Mouse (Mus musculus) stomach, postnatal 0 days (tissue): ENCODE measurements at regions not wholly inside any gene's neighbourhood (a gene's known extent, or its start where the extent isn't known, plus 50 kb on each side); places are given as distances from the start of the nearest gene placed in this dataset.

Experiments
- ATAC-seq: fragments of 200-750 bp; cut with Nextera tagmentation; 2 replicates; pipeline ENCODE4 v1.8.0; 2017; ENCODE audit not compliant: low FRiP score, low TSS enrichment
- DNase-seq: peaks from one replicate; pipeline ENCODE4 v3.0.0-alpha.2; 2016; ENCODE audit warnings: low spot score
- H3K27ac ChIP-seq: fragments of 300-500 bp; sonication (generic); replicated peaks from 2 replicates; pipeline ENCODE4 v1.5.1; 2014; ENCODE audit warnings: mild to moderate bottlenecking, control low read depth
- H3K27me3 ChIP-seq: fragments of 300-500 bp; sonication (generic); 2 replicates; pipeline ENCODE4 v1.6.1; 2014; ENCODE audit warnings: low read length; ENCODE audit not compliant: control insufficient read depth, insufficient read depth
- H3K36me3 ChIP-seq: fragments of 300-500 bp; sonication (generic); 2 replicates; pipeline ENCODE4 v1.6.1; 2014; ENCODE audit warnings: low read length, mixed read lengths; ENCODE audit not compliant: control insufficient read depth, insufficient read depth
- H3K4me1 ChIP-seq: fragments of 300-500 bp; sonication (generic); replicated peaks from 2 replicates; pipeline ENCODE4 v1.6.1; 2014; ENCODE audit warnings: antibody characterized with exemption; ENCODE audit not compliant: control insufficient read depth, insufficient read depth
- H3K4me2 ChIP-seq: fragments of 300-500 bp; sonication (generic); replicated peaks from 2 replicates; pipeline ENCODE4 v1.6.1; 2014; ENCODE audit warnings: low read depth, mild to moderate bottlenecking, control low read depth, moderate library complexity
- H3K4me3 ChIP-seq: fragments of 300-500 bp; sonication (generic); 2 replicates; pipeline ENCODE4 v1.5.1; 2014; ENCODE audit warnings: low read depth, low read length, control low read depth
- H3K9ac ChIP-seq: fragments of 300-500 bp; sonication (generic); 2 replicates; pipeline ENCODE4 v1.6.1; 2014; ENCODE audit warnings: mild to moderate bottlenecking, low read length, control low read depth, mixed read lengths
- H3K9me3 ChIP-seq: fragments of 300-500 bp; sonication (generic); 2 replicates; pipeline ENCODE4 v1.6.1; 2016; ENCODE audit warnings: low read length; ENCODE audit not compliant: control insufficient read depth
- CTCF ChIP-seq: IDR thresholded peaks from 2 replicates; pipeline ENCODE4 v1.5.1; 2016; ENCODE audit warnings: antibody characterized with exemption, low read depth, mild to moderate bottlenecking, moderate library complexity
- EP300 ChIP-seq: optimal IDR thresholded peaks from 2 replicates; pipeline ENCODE3; 2016; ENCODE audit warnings: antibody characterized with exemption
- WGBS: fragments of 180-500 bp; shearing (Covaris S2); extraction: QIAGEN DNeasy Blood & Tissue Kit; methylation state at CpG from one replicate; pipeline ENCODE4 v1.1.7; 2014; 5-methylcytosine and 5-hydroxymethylcytosine counted together

GRCm38 (mm10) chr8:91990952-91991351 lies 189.1 kb upstream of the Irx3 start:
- ATAC-seq: no peak

GRCm38 (mm10) chr8:91990048-91990447 lies 188.2 kb upstream of the Irx3 start:
- H3K9me3 ChIP-seq: no peaks in the 10 kb centered on the region
- DNase-seq: no peak
- H3K36me3 ChIP-seq: no peaks in the 10 kb centered on the region
- no peak overlapping the region for H3K9ac ChIP-seq
- no peak overlapping the region for H3K4me3 ChIP-seq
- no peak for ATAC-seq
- H3K4me2 ChIP-seq: no peak overlapping the region
- WGBS: 69% methylated on average over 3 of the region's 3 CpGs
- no peaks in the 10 kb centered on the region for H3K4me1 ChIP-seq
- H3K27ac ChIP-seq: no peak overlapping the region
- H3K27me3 ChIP-seq: no peaks in the 10 kb centered on the region
- TF ChIP-seq EP300: no peak
- no peak for TF ChIP-seq CTCF

More at GRCm38 (mm10) chr8:91990952-91991351, 189.1 kb upstream of the Irx3 start:
- no peak overlapping the region for H3K27ac ChIP-seq
- H3K27me3 ChIP-seq: no peaks in the 10 kb centered on the region
- no peak overlapping the region for H3K4me3 ChIP-seq
- no peak for TF ChIP-seq CTCF
- TF ChIP-seq EP300: no peak
- no peaks in the 10 kb centered on the region for H3K4me1 ChIP-seq
- H3K9me3 ChIP-seq: no peaks in the 10 kb centered on the region
- H3K4me2 ChIP-seq: no peak overlapping the region
- no peak overlapping the region for H3K9ac ChIP-seq
- WGBS: 35% methylated on average over 5 of the region's 5 CpGs
- no peaks in the 10 kb centered on the region for H3K36me3 ChIP-seq
- DNase-seq: no peak

GRCm38 (mm10) chr8:91988866-91989633 lies 187.2 kb upstream of the Irx3 start:
- DNase-seq (no peak), ATAC-seq (no peak)
- Histone ChIP-seq H3K9ac (no peak overlapping the region), H3K4me2 (no peak overlapping the region), H3K4me1 (no peaks in the 10 kb centered on the region), H3K27ac (no peak overlapping the region), H3K9me3 (no peaks in the 10 kb centered on the region), H3K4me3 (no peak overlapping the region), H3K27me3 (no peaks in the 10 kb centered on the region), H3K36me3 (no peaks in the 10 kb centered on the region)
- 61% methylated on average over 11 of the region's 11 CpGs for WGBS
- no peak for TF ChIP-seq EP300

DNA sequence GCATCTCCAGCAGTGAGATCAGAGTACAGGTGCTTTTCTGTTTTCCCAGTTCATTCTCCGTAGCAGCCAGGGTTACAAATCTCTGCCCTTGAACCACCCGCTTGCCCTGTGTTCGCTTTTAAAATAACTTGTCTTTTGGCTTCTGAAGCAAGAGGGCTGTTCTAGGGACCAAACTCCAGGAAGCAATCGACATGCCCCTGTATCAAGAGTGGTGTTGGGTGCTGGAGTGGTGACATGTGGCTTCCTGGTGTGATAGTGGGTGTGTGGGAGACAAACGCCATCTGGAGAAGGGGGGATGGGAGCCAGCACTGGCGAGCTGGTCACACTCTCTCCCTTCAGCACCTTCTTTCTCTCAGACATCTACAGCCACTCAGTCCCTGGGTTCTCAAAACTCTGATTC lies 186.0 kb upstream of the Irx3 start:
- 61% methylated on average over 6 of the region's 6 CpGs for WGBS
- Histone ChIP-seq H3K9ac (no peak overlapping the region), H3K27me3 (no peaks in the 10 kb centered on the region), H3K36me3 (no peaks in the 10 kb centered on the region), H3K4me1 (no peaks in the 10 kb centered on the region), H3K4me2 (no peak overlapping the region), H3K9me3 (no peaks in the 10 kb centered on the region), H3K27ac (no peak overlapping the region), H3K4me3 (no peak overlapping the region)
- no peak for TF ChIP-seq EP300
- TF ChIP-seq CTCF: no peak
- ATAC-seq (no peak), DNase-seq (no peak)

DNA sequence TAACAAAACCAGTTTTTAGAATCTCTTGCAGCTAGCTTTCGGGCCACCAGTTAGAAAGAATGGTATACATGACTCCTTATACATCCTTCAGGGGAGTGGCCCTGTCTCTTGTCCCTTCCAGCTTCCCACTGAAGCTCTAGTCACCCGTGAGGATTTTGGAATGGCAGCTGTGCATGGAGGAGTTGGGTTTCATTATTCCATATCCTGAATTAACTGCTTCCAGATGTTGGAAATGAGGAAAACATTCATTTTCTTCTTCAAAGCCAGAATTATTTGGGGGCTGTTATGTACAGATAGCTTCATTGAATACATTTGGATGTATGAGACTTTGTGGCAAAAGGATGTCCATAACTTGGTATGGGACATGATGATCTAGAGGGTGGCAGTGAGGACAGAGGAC lies 181.3 kb upstream of the Irx3 start:
- Histone ChIP-seq H3K27me3 (no peaks in the 10 kb centered on the region), H3K4me1 (no peaks in the 10 kb centered on the region), H3K9me3 (no peaks in the 10 kb centered on the region), H3K4me2 (no peak overlapping the region), H3K9ac (no peak overlapping the region), H3K4me3 (no peak overlapping the region), H3K27ac (no peak overlapping the region), H3K36me3 (no peaks in the 10 kb centered on the region)
- DNase-seq (no peak), ATAC-seq (no peak)
- WGBS: 75% methylated on average over 2 of the region's 2 CpGs
- TF ChIP-seq CTCF: no peak
- TF ChIP-seq EP300: no peak

DNA sequence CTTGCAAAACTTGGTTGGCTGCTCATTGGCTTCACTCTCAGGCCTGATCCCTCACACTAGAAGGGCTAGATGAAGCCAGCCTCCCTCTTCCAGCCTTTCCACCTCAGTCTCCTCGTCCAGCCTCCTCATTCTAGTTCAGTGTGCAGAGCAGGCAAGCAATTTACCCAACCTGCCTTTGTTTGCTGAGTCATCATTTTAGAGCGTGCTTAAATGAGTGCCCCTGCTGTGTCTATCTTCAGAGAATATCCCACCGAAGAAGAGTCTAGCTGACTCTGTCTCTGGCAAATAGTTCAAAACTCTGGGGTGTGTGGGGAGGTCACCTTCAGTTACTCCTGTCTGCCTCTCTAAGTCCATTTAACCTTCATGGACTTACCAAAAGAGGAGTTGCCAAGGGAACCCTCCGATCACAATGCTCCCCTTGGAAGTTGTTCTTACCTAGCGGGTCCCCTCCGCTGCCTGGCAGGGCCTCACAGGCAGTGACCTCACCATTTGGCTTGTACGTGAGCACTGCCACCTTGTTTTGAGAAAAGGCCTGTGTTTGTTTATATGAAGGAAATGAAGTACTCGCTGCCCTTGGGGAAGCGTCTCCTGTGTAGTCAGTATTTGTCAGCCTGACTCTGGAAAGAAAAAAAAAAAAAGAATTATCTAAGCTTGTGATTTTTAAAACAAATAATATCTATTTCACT lies 175.2 kb upstream of the Irx3 start:
- Histone ChIP-seq H3K9me3 (no peaks in the 10 kb centered on the region), H3K27ac (no peak overlapping the region), H3K27me3 (no peaks in the 10 kb centered on the region), H3K4me2 (no peak overlapping the region), H3K9ac (no peak overlapping the region), H3K36me3 (no peaks in the 10 kb centered on the region), H3K4me1 (no peaks in the 10 kb centered on the region), H3K4me3 (no peak overlapping the region)
- DNase-seq (no peak), ATAC-seq (no peak)
- no peak for TF ChIP-seq EP300
- TF ChIP-seq CTCF: no peak
- WGBS: 48% methylated on average over 9 of the region's 9 CpGs
